Mouse (Mus musculus) layer of hippocampus, postnatal 25 days (tissue): ENCODE data around the gene Ccdc162. TPM values are rescaled to one million over a fixed set of nuclear protein-coding genes. Genes with fewer than 3 reads are reported as not detected.
A peak's percentile ranks its signal among the peaks of the same experiment; 100 is the strongest.

Experiments
- DNase-seq, 2 experiments: peaks; one replicate each; pipeline ENCODE4 v3.0.0; 2022; ENCODE audit warnings: mixed read lengths in 2 of 2, low spot score in 1 of 2; ENCODE audit errors: extremely low spot score in 1 of 2
- total RNA-seq, 2 experiments: library from RNA; stranded (reverse); gene quantifications; 2 replicates each; pipeline ENCODE4 v1.2.3; 2021

Ccdc162 gene
- total RNA-seq, 2 experiments from 2014 or later: 1.1 to 1.2 TPM

GRCm38 (mm10) chr10:41586947-41587852 is 129.2 kb downstream of the Ccdc162 start:
- no peak for DNase-seq

- no peak for DNase-seq
Measured at GRCm38 (mm10) chr10:41583383-41583782, 133.1 kb downstream of the Ccdc162 start.

- DNase-seq: no peak
Measured at GRCm38 (mm10) chr10:41582901-41583361, 133.5 kb downstream of the Ccdc162 start.

- no peak for DNase-seq
Measured at GRCm38 (mm10) chr10:41580441-41580840, 136.0 kb downstream of the Ccdc162 start.

GRCm38 (mm10) chr10:41578541-41578940 is 137.9 kb downstream of the Ccdc162 start:
- DNase-seq: no peak

GRCm38 (mm10) chr10:41576328-41576833 is 140.1 kb downstream of the Ccdc162 start:
- no peak for DNase-seq

- DNase-seq: no peak
Measured at GRCm38 (mm10) chr10:41575451-41576327, 140.7 kb downstream of the Ccdc162 start.

GRCm38 (mm10) chr10:41573190-41573589 is 143.2 kb downstream of the Ccdc162 start:
- DNase-seq: no peak

GRCm38 (mm10) chr10:41572274-41572673 is 144.2 kb downstream of the Ccdc162 start:
- DNase-seq: no peak

GRCm38 (mm10) chr10:41571065-41571464 is 145.4 kb downstream of the Ccdc162 start:
- no peak for DNase-seq

GRCm38 (mm10) chr10:41568306-41568705 is 148.1 kb downstream of the Ccdc162 start:
- DNase-seq: no peak

- no peak for DNase-seq
Measured at GRCm38 (mm10) chr10:41565141-41565540, 151.3 kb downstream of the Ccdc162 start.

- DNase-seq: no peak
Measured at GRCm38 (mm10) chr10:41561701-41562395, 154.6 kb downstream of the Ccdc162 start.

GRCm38 (mm10) chr10:41558401-41558800 is 158.0 kb downstream of the Ccdc162 start:
- DNase-seq: no peak

- no peak for DNase-seq
Measured at GRCm38 (mm10) chr10:41555081-41555480, 161.4 kb downstream of the Ccdc162 start.

GRCm38 (mm10) chr10:41553711-41554110 is 162.7 kb downstream of the Ccdc162 start:
- DNase-seq: no peak

- peak in 1 of 2 experiments; percentile 12 for DNase-seq
Measured at GRCm38 (mm10) chr10:41552847-41553589, 163.4 kb downstream of the Ccdc162 start.

GRCm38 (mm10) chr10:41552319-41552718 is 164.1 kb downstream of the Ccdc162 start:
- no peak for DNase-seq

GRCm38 (mm10) chr10:41550711-41551110 is 165.7 kb downstream of the Ccdc162 start:
- no peak for DNase-seq
